Mouse (Mus musculus): Measurements from ENCODE around the gene Baiap3. TPM values are rescaled to one million over a fixed set of nuclear protein-coding genes. Genes with fewer than 3 reads are reported as not detected.
A peak's percentile ranks its signal among the peaks of the same experiment; 100 is the strongest.

Gene Baiap3
- 0.54 and 1.3 TPM in 2 replicates for polyA plus RNA-seq (2016; fragmentation: Nextera tagmentation; extraction: Ambion mirVana)

DNA sequence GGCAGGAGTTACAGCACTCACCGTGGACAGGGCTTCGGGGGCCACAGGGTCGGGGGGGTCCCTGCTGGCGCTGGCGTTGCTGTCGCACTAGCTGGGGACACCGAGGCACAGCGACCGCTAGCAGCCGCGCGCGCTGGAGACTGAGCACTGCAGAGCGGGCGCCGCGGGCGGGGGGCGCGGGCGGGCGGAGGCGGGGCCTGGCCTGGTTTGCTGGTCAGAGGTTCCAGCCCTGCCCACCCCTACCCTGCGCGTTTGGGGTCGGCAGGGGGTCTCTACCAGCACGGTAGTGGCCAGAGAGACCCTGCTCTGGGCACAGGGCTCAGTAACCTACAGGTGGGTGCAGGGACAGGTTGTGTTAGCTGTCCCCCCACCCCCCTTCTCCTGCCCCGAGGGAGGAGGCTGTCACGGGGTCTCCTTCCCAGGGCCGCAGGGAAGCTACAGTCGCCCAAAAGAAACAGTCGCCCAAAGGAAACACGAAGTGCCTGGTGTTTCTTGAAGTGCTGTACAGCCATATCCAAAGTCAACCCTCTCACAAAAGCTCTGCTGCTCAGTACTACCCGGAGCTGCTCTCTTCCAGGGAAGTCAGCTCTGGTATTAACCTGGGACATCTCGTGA is at the start of gene Baiap3:
Baiap3 (minus strand) TSS at position 225 of the 615 bp plus-strand sequence.
- Histone ChIP-seq H3K27me3 (ENCODE audit: insufficient read depth, poor library complexity, severe bottlenecking) (peaks cover 64% of the 10 kb centered on the region), H3K27ac (peak within 1 kb of the TSS; percentile 59), H3K36me3 (peaks cover 25% of the 10 kb centered on the region), H3K9me3 (no peaks in the 10 kb centered on the region), H3K4me1 (peaks cover 21% of the 10 kb centered on the region), H3K4me3 (peak within 1 kb of the TSS; percentile 61)
- no peak for DNase-seq (ENCODE audit: low spot score)
- WGBS, result 3% methylated on average over 35 of the region's 35 CpGs

DNA sequence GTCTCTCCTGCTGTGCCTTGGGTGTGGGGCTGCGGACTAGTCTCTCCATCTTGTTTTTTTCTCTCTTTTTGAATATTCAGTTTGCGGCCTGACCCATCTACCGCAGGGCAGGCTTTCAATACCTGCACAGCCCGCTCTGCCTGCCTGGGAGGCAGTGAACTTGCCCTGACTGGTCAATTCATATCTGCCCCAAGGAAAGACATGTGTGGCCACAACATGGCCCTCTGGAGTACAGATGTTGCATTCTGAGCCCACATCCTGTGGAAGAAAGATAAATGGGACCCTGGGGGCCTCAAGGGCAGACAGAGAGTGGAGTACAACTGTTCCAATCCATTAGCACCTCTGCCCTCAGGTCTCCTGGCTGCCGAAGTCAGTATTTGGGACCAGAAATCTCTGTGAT is 41.9 kb upstream of the Baiap3 start, which contains the start of gene Prss34:
Prss34 (plus strand) TSS at position 301 of the 400 bp plus-strand sequence.
- Histone ChIP-seq H3K4me1 (no peaks in the 10 kb centered on the region), H3K27ac (no peak within 1 kb of the TSS), H3K27me3 (ENCODE audit: insufficient read depth, poor library complexity, severe bottlenecking) (peaks cover 35% of the 10 kb centered on the region), H3K36me3 (no peaks in the 10 kb centered on the region), H3K9me3 (no peaks in the 10 kb centered on the region), H3K4me3 (no peak within 1 kb of the TSS)
- DNase-seq (ENCODE audit: low spot score), result no peak
- WGBS, result 74% methylated on average over 5 of the region's 5 CpGs

DNA sequence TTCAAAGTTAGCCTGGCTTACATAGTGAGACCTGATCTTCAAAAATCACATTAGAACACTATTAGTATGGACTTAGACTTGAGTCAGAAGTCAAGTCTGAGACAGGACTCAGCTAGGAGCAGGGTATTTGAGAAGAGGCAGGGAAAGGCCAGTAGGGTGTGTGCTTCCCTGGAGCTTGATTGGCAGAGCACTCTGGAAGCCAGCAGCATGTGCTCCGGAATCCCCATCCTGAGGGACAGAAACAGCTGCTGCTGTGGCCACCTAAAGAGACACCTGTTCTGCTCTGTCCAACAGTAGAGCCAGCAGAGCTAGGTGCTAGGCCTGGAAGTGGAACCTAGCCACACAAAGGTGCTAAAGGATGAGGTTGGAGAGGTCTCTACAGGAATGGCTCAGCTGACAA is 37.9 kb upstream of the Baiap3 start:
- H3K27ac ChIP-seq, result no peak overlapping the region
- no peaks in the 10 kb centered on the region for H3K9me3 ChIP-seq
- 31% methylated on average over 1 of the region's 1 CpGs for WGBS
- DNase-seq (ENCODE audit: low spot score), result no peak
- H3K4me1 ChIP-seq, result peaks cover 5% of the 10 kb centered on the region; the same call in 1 of the 2 replicates
- no peak overlapping the region for H3K4me3 ChIP-seq
- H3K27me3 ChIP-seq (ENCODE audit: insufficient read depth, poor library complexity, severe bottlenecking), result peaks cover 32% of the 10 kb centered on the region
- no peaks in the 10 kb centered on the region for H3K36me3 ChIP-seq

DNA sequence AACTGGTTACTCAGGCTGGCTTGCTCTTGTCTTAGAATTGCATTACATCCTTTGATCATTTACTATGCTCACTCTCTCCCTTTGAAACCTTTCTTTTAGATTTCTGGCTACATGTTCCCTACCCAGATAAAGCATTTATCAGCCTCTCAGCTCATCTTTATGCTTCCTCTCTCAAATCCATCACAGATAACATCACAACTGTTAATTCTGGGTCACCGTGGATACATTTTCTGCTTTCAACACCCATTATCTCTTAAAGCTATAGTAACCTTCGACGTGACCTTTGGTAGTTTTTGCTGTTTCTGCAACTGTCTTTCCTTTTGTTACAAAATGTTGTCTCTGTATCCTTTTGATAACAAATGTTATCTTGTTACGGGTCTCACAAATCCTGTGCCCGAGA is 37.3 kb upstream of the Baiap3 start:
- Histone ChIP-seq H3K36me3 (no peaks in the 10 kb centered on the region), H3K9me3 (no peaks in the 10 kb centered on the region), H3K27me3 (ENCODE audit: insufficient read depth, poor library complexity, severe bottlenecking) (peaks cover 26% of the 10 kb centered on the region), H3K4me3 (no peak overlapping the region), H3K27ac (no peak overlapping the region), H3K4me1 (peaks cover 5% of the 10 kb centered on the region; the same call in 1 of the 2 replicates)
- no peak for DNase-seq (ENCODE audit: low spot score)
- 40% methylated on average over 5 of the region's 5 CpGs for WGBS

DNA sequence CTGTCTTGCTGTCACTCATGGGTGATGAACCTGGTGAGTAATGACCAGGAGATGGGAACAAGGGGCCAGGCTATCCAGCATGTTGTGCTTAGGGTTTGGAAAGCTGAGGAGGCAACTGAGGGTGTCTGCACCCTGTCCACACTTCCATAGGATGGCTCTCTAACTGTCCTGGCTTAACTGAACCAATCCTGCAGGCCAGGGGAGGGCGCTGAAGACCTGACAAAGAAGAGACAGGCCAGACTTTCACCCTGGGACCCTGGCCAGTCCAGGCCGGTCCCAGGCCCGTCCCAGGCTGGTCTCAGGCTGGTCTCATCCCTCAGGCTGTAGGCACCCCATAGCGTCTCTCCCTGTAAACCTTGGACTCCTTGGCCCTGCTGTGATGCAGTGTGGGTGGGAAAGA is 34.2 kb upstream of the Baiap3 start:
- Histone ChIP-seq H3K4me3 (no peak overlapping the region), H3K9me3 (no peaks in the 10 kb centered on the region), H3K27ac (no peak overlapping the region), H3K36me3 (no peaks in the 10 kb centered on the region), H3K27me3 (ENCODE audit: insufficient read depth, poor library complexity, severe bottlenecking) (0 out of 2 replicates have a peak, but pooled peaks cover 10% of the 10 kb centered on the region), H3K4me1 (peaks cover 5% of the 10 kb centered on the region; the same call in 1 of the 2 replicates)
- no peak for DNase-seq (ENCODE audit: low spot score)
- 37% methylated on average over 4 of the region's 4 CpGs for WGBS

DNA sequence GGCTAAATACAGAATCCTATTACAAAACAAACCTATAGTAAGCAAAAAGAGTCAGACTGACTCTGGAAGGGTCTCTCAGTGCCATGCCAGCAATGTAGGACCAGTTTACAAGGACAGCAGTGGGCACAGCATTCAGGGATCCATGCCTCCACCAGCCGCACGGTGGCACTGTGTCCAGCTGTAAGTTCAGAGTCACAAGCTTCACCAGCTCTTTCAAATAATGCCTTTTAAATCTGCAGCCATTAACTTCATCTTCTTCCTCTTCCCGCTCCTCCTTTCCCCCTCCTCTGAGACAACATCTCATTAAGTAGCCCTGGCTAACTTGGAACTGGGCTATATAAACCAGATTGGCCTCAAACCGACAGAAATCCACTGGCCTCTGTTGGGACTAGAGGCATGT is 32.7 kb upstream of the Baiap3 start:
- DNase-seq (ENCODE audit: low spot score), result no peak
- 27% methylated on average over 4 of the region's 4 CpGs for WGBS
- Histone ChIP-seq H3K4me1 (peaks cover 5% of the 10 kb centered on the region; the same call in 1 of the 2 replicates), H3K4me3 (no peak overlapping the region), H3K36me3 (no peaks in the 10 kb centered on the region), H3K27ac (no peak overlapping the region), H3K9me3 (no peaks in the 10 kb centered on the region), H3K27me3 (ENCODE audit: insufficient read depth, poor library complexity, severe bottlenecking) (0 out of 2 replicates have a peak, but pooled peaks cover 6% of the 10 kb centered on the region)

DNA sequence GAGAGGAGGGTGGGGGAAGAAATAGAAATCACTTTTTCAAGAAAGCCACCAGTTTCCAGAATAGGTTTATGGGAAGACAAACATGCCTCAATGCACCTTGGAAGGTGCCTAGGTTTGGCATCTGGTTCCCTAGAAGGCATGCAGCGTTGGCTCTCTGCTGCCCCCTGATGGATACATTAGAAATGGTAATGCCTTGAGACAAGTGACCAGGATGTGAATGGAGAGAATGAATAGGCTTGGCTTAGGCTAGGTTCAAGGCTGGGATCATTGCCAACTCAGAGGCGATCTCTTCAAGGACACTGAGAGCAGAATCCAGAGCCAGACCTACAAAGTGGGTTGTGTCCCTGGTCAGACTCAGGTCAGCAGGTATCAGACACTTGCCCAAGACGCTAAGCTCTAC is 28.9 kb upstream of the Baiap3 start:
- Histone ChIP-seq H3K27me3 (ENCODE audit: insufficient read depth, poor library complexity, severe bottlenecking) (no peaks in the 10 kb centered on the region), H3K27ac (no peak overlapping the region), H3K36me3 (no peaks in the 10 kb centered on the region), H3K4me1 (no peaks in the 10 kb centered on the region), H3K9me3 (no peaks in the 10 kb centered on the region), H3K4me3 (no peak overlapping the region)
- DNase-seq (ENCODE audit: low spot score), result no peak
- 29% methylated on average over 3 of the region's 3 CpGs for WGBS

DNA sequence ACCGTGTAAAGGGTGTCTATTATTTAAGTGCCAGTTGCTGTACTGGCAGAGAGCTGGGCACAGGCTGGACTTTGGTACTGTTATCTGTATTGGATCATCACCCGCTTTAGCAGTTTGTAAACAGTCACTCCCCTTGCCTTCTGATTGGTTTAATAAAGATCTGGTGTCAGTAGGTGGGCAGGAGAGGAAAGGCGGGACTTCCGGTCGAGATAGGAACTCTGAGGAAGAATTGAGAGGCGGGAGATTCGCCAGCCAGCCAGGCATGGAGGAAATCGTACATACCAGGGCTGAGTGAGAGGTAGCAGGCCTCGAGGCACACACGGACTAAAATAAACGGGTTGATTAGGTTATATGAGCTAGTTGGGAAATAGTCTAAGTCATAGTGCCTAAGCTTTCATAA is 26.0 kb upstream of the Baiap3 start:
- Histone ChIP-seq H3K27me3 (ENCODE audit: insufficient read depth, poor library complexity, severe bottlenecking) (no peaks in the 10 kb centered on the region), H3K4me3 (peak overlapping the region; percentile 18; the same call in 1 of the 2 replicates), H3K27ac (no peak overlapping the region), H3K9me3 (no peaks in the 10 kb centered on the region), H3K36me3 (no peaks in the 10 kb centered on the region), H3K4me1 (no peaks in the 10 kb centered on the region)
- DNase-seq (ENCODE audit: low spot score), result peak; percentile 82
- WGBS, result 32% methylated on average over 11 of the region's 11 CpGs

DNA sequence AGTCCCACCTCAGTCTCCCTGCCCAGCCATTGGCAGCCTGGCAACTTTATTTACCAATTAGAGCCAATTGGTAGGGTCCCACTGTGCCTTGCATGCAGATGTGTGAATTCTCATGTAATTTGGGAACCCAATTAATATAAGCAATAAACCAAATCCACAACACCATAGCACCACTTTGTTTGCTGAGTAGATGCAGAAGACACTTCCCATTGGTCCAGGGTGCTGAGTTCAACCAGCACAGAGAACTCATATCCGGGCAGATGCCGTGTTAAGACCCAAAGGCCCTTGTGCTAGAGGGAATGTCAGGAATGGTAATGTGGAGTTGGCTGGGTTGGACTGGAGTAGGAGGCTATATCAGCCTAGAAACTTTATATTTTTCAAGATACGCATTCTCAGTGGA is 19.7 kb upstream of the Baiap3 start:
- H3K36me3 ChIP-seq, result peaks cover 2% of the 10 kb centered on the region; the same call in 1 of the 2 replicates
- H3K9me3 ChIP-seq, result no peaks in the 10 kb centered on the region
- H3K27me3 ChIP-seq (ENCODE audit: insufficient read depth, poor library complexity, severe bottlenecking), result no peaks in the 10 kb centered on the region
- no peak overlapping the region for H3K4me3 ChIP-seq
- DNase-seq (ENCODE audit: low spot score), result no peak
- no peak overlapping the region for H3K27ac ChIP-seq
- peaks cover 22% of the 10 kb centered on the region for H3K4me1 ChIP-seq
- WGBS, result 88% methylated on average over 3 of the region's 3 CpGs

DNA sequence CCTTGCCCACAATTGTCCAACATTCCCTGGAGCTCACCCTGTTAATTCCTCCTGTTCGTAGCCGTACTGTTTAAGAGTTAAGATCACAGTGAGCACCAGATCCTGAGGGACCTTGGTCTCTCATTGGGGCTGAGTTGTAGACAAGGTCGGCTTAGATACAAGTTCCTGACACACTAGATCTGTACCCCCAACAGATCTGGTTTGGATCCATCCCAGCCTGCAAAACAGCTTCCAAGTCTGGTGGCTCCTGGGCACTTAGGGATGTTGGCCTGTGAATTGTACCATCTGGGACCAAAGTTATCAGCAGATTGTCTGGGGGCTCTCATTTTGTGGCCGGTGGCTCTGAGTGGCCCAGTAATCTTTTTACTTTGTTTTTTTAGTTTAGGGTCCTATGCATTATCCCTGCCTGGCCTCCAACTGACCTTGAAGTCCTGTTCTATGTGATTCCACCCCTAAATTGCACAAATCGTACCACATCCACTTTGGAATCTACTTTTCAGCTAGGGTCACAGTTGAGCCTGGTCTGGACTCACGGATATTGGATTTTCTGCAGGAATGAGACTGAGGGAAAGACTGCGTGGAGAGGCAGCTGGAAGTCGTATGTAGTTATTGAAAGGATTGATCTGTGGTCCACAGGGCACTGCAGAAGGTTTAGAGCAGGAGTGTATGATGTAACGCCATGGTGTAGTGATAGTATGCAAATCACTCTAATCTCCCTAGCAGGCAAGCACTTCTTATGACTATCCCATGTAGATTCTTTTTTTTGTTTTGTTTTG is 18.6 kb upstream of the Baiap3 start, which contains the start of gene Ube2i:
Ube2i (minus strand) TSS at position 52 of the 776 bp plus-strand sequence.
- no peaks in the 10 kb centered on the region for H3K9me3 ChIP-seq
- WGBS, result 83% methylated on average over 9 of the region's 9 CpGs

DNA sequence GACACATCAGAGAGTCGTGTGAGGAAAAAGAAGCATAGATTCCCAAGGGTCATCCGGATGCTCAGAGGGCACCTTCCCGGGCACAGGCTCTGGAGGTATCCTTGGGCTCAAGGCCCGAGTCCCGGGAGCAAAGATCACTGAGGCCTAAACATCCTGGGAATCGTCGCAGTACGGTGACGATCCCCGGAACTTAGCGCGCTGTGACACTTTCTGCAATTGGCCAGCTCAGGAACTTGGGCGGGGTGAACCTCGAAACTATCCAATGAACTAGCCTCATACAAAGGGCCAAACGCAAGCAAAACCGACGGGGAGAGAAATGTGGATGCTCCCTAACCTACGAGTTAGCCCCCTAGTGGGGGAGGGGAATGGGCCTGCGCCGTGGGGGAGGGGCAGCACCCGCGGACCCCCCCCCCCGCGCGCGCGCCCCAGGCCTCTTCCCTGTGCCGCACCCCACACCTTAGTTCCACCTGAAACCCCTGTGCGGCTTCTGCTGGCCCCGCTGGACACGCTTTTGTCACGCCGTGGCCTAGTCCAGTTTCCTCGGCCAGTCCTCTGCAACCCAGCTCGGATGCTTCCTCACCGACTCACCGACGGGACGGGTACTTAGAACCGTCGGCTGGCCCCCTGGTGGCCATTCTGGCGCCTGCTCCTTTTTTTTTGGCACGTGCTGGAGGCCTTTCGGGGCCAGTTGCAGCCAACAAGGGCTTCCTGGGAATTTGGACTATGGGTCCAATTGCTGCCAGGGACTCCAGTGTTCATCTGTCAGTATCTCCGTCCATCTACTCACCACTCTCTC is 17.7 kb upstream of the Baiap3 start:
- H3K27me3 ChIP-seq (ENCODE audit: insufficient read depth, poor library complexity, severe bottlenecking), result no peaks in the 10 kb centered on the region
- H3K36me3 ChIP-seq, result peaks cover 15% of the 10 kb centered on the region
- under 1% methylated on average over 40 of the region's 45 CpGs for WGBS
- H3K4me3 ChIP-seq, result peak overlapping the region; percentile 98
- DNase-seq (ENCODE audit: low spot score), result peak; percentile 96
- peaks cover 31% of the 10 kb centered on the region for H3K4me1 ChIP-seq
- H3K27ac ChIP-seq, result peak overlapping the region; percentile 100
- no peaks in the 10 kb centered on the region for H3K9me3 ChIP-seq

More for the DNA sequence above, 18.6 kb upstream of the Baiap3 start, which contains the start of gene Ube2i:
- no peak for DNase-seq (ENCODE audit: low spot score)
- Histone ChIP-seq H3K27me3 (ENCODE audit: insufficient read depth, poor library complexity, severe bottlenecking) (no peaks in the 10 kb centered on the region), H3K27ac (peak within 1 kb of the TSS; percentile 100), H3K36me3 (peaks cover 6% of the 10 kb centered on the region; the same call in 1 of the 2 replicates), H3K4me3 (peak within 1 kb of the TSS; percentile 98), H3K4me1 (peaks cover 28% of the 10 kb centered on the region)

DNA sequence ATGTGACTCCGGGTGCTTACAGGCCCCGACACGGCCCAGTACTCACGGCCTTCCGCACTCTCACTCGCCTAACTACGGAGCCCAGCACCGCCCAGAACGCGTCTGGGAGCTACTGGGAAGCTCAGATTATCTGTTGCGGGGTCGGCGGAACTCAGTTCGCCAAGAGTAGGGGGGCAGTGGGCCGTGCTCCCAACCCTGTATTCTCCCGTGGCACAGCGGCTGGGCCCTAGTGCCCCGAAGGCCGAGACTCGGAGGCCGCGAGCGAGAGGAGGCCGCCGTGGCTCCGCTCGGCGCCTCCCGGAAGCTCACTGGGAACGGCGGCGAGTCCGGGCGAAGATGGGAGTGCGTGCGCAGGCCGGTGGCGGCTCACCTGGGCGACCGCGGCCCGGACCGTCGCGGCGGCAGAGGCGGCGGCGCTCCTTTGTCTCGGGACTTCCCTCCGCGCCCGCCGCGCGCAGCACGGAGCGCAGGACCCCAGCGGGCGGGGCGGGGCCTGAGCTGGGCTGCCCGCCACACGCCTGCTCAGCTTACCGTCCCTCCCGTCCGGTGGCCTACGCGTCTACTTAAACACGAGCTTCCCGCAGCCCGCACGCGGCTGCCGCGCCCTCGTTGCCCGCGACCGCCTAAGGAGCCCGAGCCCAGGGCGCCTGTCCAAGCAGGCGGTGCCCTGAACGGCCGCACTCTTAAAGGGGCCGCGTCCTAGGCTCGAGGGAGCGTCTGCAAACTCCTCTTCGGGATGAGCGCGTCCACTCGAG is 17.0 kb upstream of the Baiap3 start:
- no peaks in the 10 kb centered on the region for H3K9me3 ChIP-seq

More for the DNA sequence above, 17.0 kb upstream of the Baiap3 start:
- peak overlapping the region; percentile 100 for H3K27ac ChIP-seq
- peaks cover 22% of the 10 kb centered on the region for H3K36me3 ChIP-seq
- 0% methylated on average over 90 of the region's 92 CpGs for WGBS
- no peaks in the 10 kb centered on the region for H3K27me3 ChIP-seq (ENCODE audit: insufficient read depth, poor library complexity, severe bottlenecking)
- peak; percentile 94 for DNase-seq (ENCODE audit: low spot score)
- peaks cover 31% of the 10 kb centered on the region for H3K4me1 ChIP-seq
- peak overlapping the region; percentile 98 for H3K4me3 ChIP-seq
